Comparison of ENCODE assay signal across 8 mouse cellular contexts in the genomic region with DNA sequence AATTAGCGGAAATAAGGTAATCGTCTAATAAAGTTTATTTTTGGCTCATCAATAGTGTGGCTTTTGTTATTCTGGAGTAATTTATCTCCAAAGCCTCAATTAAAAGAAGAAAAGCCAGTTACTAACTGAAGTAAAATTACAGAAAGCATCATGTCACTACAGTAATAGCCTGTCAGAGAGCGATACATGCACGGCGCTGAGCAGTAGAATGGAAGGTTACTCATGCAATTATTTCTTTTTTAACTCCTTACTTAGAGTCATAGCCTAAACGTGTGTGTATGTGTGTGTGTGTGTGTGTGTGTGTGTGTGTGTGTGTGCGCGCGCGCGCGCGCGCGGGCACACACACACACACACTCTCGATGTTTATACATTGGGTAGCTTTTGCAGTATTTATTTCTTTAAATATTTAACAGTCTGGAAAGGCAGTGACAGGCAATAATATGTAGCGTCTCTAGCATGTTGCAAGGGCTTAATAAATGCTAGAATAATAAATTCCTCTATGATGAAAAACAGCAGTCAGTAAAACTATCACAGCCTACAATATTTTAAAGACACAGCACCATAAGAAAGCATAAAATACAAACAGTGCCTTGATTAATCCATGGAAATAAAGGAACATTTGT. TPM values are rescaled to one million over a fixed set of nuclear protein-coding genes. Genes with fewer than 3 reads are reported as not detected.
DNase-seq lines count a peak whose midpoint lies in the region; ATAC-seq and TF ChIP-seq lines count a peak whose summit lies in the region.

No protein-coding gene starts in this region.

- peaks cover 6% of the 10 kb centered on the region for H3K4me1 ChIP-seq in liver, adult 2 months (ENCODE audit: control insufficient read depth, insufficient read depth, low read length)
- H3K4me1 ChIP-seq in forebrain, embryonic 15.5 days = peaks cover 57% of the 10 kb centered on the region
- peaks cover 30% of the 10 kb centered on the region for H3K4me1 ChIP-seq in limb, embryonic 14.5 days (ENCODE audit: control insufficient read depth, insufficient read depth, low read length)
- peaks cover 50% of the 10 kb centered on the region for H3K4me1 ChIP-seq in neural tube, embryonic 15.5 days

- no peaks in the 10 kb centered on the region for H3K9me3 ChIP-seq in forebrain, embryonic 15.5 days
- H3K9me3 ChIP-seq in limb, embryonic 14.5 days (ENCODE audit: control insufficient read depth, low read length) = no peaks in the 10 kb centered on the region
- H3K9me3 ChIP-seq in neural tube, embryonic 15.5 days (replicated peaks) = no peaks in the 10 kb centered on the region

- H3K4me3 ChIP-seq in liver, adult 2 months (ENCODE audit: insufficient read depth, low read depth, low read length) = 0 out of 2 replicates have a peak overlapping the region, but pooled peaks have one; percentile 33
- peak overlapping the region; percentile 75 for H3K4me3 ChIP-seq in forebrain, embryonic 15.5 days
- peak overlapping the region; percentile 83 for H3K4me3 ChIP-seq in limb, embryonic 14.5 days (replicated peaks; ENCODE audit: low read length)
- peak overlapping the region; percentile 29 for H3K4me3 ChIP-seq in neural tube, embryonic 15.5 days (replicated peaks)

- no peak for TF ChIP-seq CTCF in liver, adult 2 months (IDR thresholded peaks at IDR 0.05; ENCODE audit: low read depth, low read length)

- H3K79me2 ChIP-seq in liver, adult 2 months (ENCODE audit: control insufficient read depth, insufficient read depth, low read length) = peaks cover 7% of the 10 kb centered on the region; the same call in 1 of the 2 replicates

- H3K27ac ChIP-seq in liver, adult 2 months (replicated peaks; ENCODE audit: insufficient read depth, low read depth, low read length) = no peak overlapping the region
- H3K27ac ChIP-seq in forebrain, embryonic 15.5 days (replicated peaks) = peak overlapping the region; percentile 21; the same call in 1 of the 2 replicates
- no peak overlapping the region for H3K27ac ChIP-seq in limb, embryonic 14.5 days (replicated peaks; ENCODE audit: low read depth, low read length)
- H3K27ac ChIP-seq in neural tube, embryonic 15.5 days (replicated peaks) = no peak overlapping the region

- no peak overlapping the region for H3K9ac ChIP-seq in liver, adult 2 months (ENCODE audit: low read depth, low read length)
- H3K9ac ChIP-seq in forebrain, embryonic 15.5 days (replicated peaks) = no peak overlapping the region
- no peak overlapping the region for H3K9ac ChIP-seq in limb, embryonic 14.5 days (ENCODE audit: low read depth, low read length, severe bottlenecking)
- peak overlapping the region; percentile 26; the same call in 1 of the 2 replicates for H3K9ac ChIP-seq in neural tube, embryonic 15.5 days (replicated peaks)

- ATAC-seq in forebrain, embryonic 15.5 days (replicated peaks) = 0 out of 2 replicates have a peak, but pooled peaks have one; percentile 17
- no peak for ATAC-seq in limb, embryonic 14.5 days (ENCODE audit: low FRiP score, low read depth)
- no peak for ATAC-seq in neural tube, embryonic 15.5 days (ENCODE audit: low FRiP score)

- WGBS in liver, adult 2 months = 22% methylated on average over 17 of the region's 17 CpGs
- WGBS in forebrain, embryonic 15.5 days = 3% methylated on average over 17 of the region's 17 CpGs
- 7% methylated on average over 17 of the region's 17 CpGs for WGBS in limb, embryonic 14.5 days
- WGBS in neural tube, embryonic 15.5 days = 5% methylated on average over 17 of the region's 17 CpGs

- H3K4me2 ChIP-seq in forebrain, embryonic 15.5 days (replicated peaks) = peak overlapping the region; percentile 90
- H3K4me2 ChIP-seq in limb, embryonic 14.5 days (replicated peaks; ENCODE audit: low read depth, low read length, severe bottlenecking) = peak overlapping the region; percentile 82
- peak overlapping the region; percentile 96 for H3K4me2 ChIP-seq in neural tube, embryonic 15.5 days

- TF ChIP-seq POLR2A in liver, adult 2 months (IDR thresholded peaks at IDR 0.05; ENCODE audit: extremely low read depth, insufficient read depth, low read length) = no peak
- TF ChIP-seq POLR2A in limb, embryonic 14.5 days (IDR thresholded peaks at IDR 0.05; ENCODE audit: borderline replicate concordance, extremely low read depth, insufficient read depth, insufficient read length) = no peak

- H3K36me3 ChIP-seq in liver, adult 2 months (ENCODE audit: control insufficient read depth, insufficient read depth, low read length) = no peaks in the 10 kb centered on the region
- no peaks in the 10 kb centered on the region for H3K36me3 ChIP-seq in forebrain, embryonic 15.5 days
- no peaks in the 10 kb centered on the region for H3K36me3 ChIP-seq in limb, embryonic 14.5 days (ENCODE audit: control insufficient read depth, insufficient read depth, low read length)
- H3K36me3 ChIP-seq in neural tube, embryonic 15.5 days = no peaks in the 10 kb centered on the region

- H3K27me3 ChIP-seq in liver, adult 2 months (ENCODE audit: control insufficient read depth, insufficient read depth, low read length) = no peaks in the 10 kb centered on the region
- no peaks in the 10 kb centered on the region for H3K27me3 ChIP-seq in forebrain, embryonic 15.5 days
- H3K27me3 ChIP-seq in limb, embryonic 14.5 days (ENCODE audit: control insufficient read depth, insufficient read depth, low read length) = no peaks in the 10 kb centered on the region
- no peaks in the 10 kb centered on the region for H3K27me3 ChIP-seq in neural tube, embryonic 15.5 days (replicated peaks)

- no peak for DNase-seq in liver, adult 2 months (ENCODE audit: extremely low read depth, low read depth, low spot score)
- DNase-seq in liver = no peak
- DNase-seq in limb, embryonic 14.5 days (ENCODE audit: low spot score) = peak; percentile 58
- DNase-seq in urinary bladder, postnatal 36 days (ENCODE audit: low spot score in 2 of 2) = no peak
- no peak for DNase-seq in adrenal gland, postnatal 25 days
- no peak for DNase-seq in adrenal gland, adult 8-10 months

RNA-seq across cellular contexts. Expression of a gene that starts 0.9 kb away (rescaled TPM):
- total RNA-seq in liver, adult 2 months (2014; rRNA removed) = 14.7 and 16.8 TPM in 2 replicates
- polyA plus RNA-seq in liver, adult 2 months (2012; rRNA removed) = 12.7 and 13.3 TPM in 2 replicates
- polyA plus RNA-seq in forebrain, embryonic 15.5 days (2015; fragmentation: Nextera tagmentation; extraction: Ambion mirVana) = 10.1 and 11.6 TPM in 2 replicates
- 14.5 and 17.0 TPM in 2 replicates for polyA plus RNA-seq in limb, embryonic 14.5 days (2012; rRNA removed)
- 9.1 and 11.3 TPM in 2 replicates for polyA plus RNA-seq in limb, embryonic 14.5 days (2014; fragmentation: Nextera tagmentation; extraction: Ambion mirVana)
- polyA plus RNA-seq in neural tube, embryonic 15.5 days (2015; fragmentation: Nextera tagmentation; extraction: Ambion mirVana) = 6.8 and 7.0 TPM in 2 replicates
- total RNA-seq in adrenal gland, postnatal 25 days (2021) = 17.8 and 27.7 TPM in 2 replicates
- total RNA-seq in adrenal gland, adult 8-10 months (2022) = 10 to 100 TPM; 20.4 to 37.6 (median 28.8) TPM

Comparison
In these comparisons a context has a peak if more than half of its experiments do, and no peak if none do; other contexts are left out.
1. H3K4me3 ChIP-seq: peak in every context shown above with its lines; median percentile 83 in limb, embryonic 14.5 days; 75 in forebrain, embryonic 15.5 days; 33 in liver, adult 2 months; 29 in neural tube, embryonic 15.5 days.